Mouse (Mus musculus) small intestine, adult 2 months (tissue): Measurements from ENCODE around the gene St7.

Experiments used
- CTCF ChIP-seq: fragments of 200-500 bp; IDR thresholded peaks from 2 replicates; pipeline ENCODE4 v1.5.1; 2012; ENCODE audit warnings: low read depth, mild to moderate bottlenecking, control low read depth, inconsistent platforms, low read length, moderate library complexity, mixed read lengths; ENCODE audit not compliant: insufficient replicate concordance, insufficient read length; ENCODE audit errors: extremely low read depth
- POLR2A ChIP-seq: fragments of 200-500 bp; IDR thresholded peaks from 2 replicates; pipeline ENCODE4 v1.6.1; 2012; ENCODE audit warnings: low read depth, mild to moderate bottlenecking, control low read depth, inconsistent platforms, low read length, moderate library complexity

DNA sequence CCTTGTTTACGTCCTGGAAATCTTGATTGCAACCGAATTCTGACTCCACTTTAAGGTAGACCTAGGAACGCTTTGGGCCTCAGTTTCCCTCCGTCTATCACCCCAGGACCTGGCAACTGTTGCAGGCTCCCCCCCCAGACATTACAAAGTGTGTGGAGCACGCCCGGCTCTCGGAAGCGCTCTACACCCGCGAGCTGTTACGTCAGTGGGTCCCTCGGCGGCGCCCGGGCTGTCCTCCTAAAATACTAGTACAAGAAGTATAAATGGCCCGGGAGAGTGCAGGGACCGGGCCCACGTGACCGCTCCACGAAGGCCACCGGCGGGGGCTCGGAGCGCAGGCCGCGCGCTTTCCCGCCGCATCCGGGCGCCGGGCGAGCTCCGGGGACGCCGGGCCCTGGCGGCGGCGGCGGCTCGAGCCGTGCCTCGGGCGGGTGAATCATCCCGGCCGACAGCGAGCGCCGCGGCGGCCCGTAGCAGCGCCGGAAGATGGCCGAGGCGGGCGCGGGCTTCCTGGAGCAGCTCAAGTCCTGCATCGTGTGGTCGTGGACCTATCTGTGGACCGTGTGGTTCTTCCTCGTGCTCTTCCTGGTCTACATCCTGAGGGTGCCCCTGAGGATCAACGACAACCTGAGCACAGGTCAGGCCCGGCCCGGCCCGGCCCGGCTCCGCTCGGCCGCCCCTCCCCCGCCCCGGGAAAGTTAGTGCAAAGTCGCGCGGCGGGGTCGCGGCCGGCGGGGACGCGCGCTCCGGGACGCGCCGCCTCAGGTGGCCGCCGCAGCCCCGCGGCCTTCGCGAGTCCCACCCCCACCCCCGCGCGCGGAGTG is 1.2 kb downstream of the St7 start:
- TF ChIP-seq CTCF, result no peak
- TF ChIP-seq POLR2A, result no peak; the same call in 1 of the 2 replicates
